Mouse (Mus musculus): ENCODE results near the gene Pde4c.

The Pde4c gene

GRCm38 (mm10) chr8:70789046-70789445 is 65.5 kb downstream of the Pde4c start:
- DNase-seq (ENCODE audit: low read depth, low spot score): no peak

GRCm38 (mm10) chr8:70790846-70791245 is 67.3 kb downstream of the Pde4c start:
- no peak for DNase-seq (ENCODE audit: low read depth, low spot score)

GRCm38 (mm10) chr8:70791294-70791701 is 67.8 kb downstream of the Pde4c start:
- DNase-seq (ENCODE audit: low read depth, low spot score): peak; percentile 86

GRCm38 (mm10) chr8:70791975-70792691 is 68.6 kb downstream of the Pde4c start:
- peak; percentile 99 for DNase-seq (ENCODE audit: low read depth, low spot score)

- peak; percentile 92 for DNase-seq (ENCODE audit: low read depth, low spot score)
Measured at GRCm38 (mm10) chr8:70792700-70793099, 69.2 kb downstream of the Pde4c start.

GRCm38 (mm10) chr8:70794215-70794614 is 70.7 kb downstream of the Pde4c start:
- DNase-seq (ENCODE audit: low read depth, low spot score): no peak

GRCm38 (mm10) chr8:70795370-70795769 is 71.8 kb downstream of the Pde4c start:
- no peak for DNase-seq (ENCODE audit: low read depth, low spot score)

- DNase-seq (ENCODE audit: low read depth, low spot score): no peak
Measured at GRCm38 (mm10) chr8:70796403-70797080, 73.0 kb downstream of the Pde4c start.

- DNase-seq (ENCODE audit: low read depth, low spot score): peak; percentile 91
Measured at GRCm38 (mm10) chr8:70797081-70798070, 73.9 kb downstream of the Pde4c start.

- no peak for DNase-seq (ENCODE audit: low read depth, low spot score)
Measured at GRCm38 (mm10) chr8:70798281-70798680, 74.8 kb downstream of the Pde4c start.

GRCm38 (mm10) chr8:70800648-70801047 is 77.1 kb downstream of the Pde4c start:
- no peak for DNase-seq (ENCODE audit: low read depth, low spot score)
